Mouse (Mus musculus) stomach, postnatal 0 days (tissue): ENCODE data around the gene Tph1. TPM values are rescaled to one million over a fixed set of nuclear protein-coding genes. Genes with fewer than 3 reads are reported as not detected.

Experiments used
- ATAC-seq: fragments of 200-750 bp; cut with Nextera tagmentation; 2 replicates; pipeline ENCODE4 v1.8.0; 2017; ENCODE audit not compliant: low FRiP score, low TSS enrichment
- DNase-seq: peaks from one replicate; pipeline ENCODE4 v3.0.0-alpha.2; 2016; ENCODE audit warnings: low spot score
- H3K27ac ChIP-seq: fragments of 300-500 bp; sonication (generic); replicated peaks from 2 replicates; pipeline ENCODE4 v1.5.1; 2014; ENCODE audit warnings: mild to moderate bottlenecking, control low read depth
- H3K27me3 ChIP-seq: fragments of 300-500 bp; sonication (generic); 2 replicates; pipeline ENCODE4 v1.6.1; 2014; ENCODE audit warnings: low read length; ENCODE audit not compliant: control insufficient read depth, insufficient read depth
- H3K36me3 ChIP-seq: fragments of 300-500 bp; sonication (generic); 2 replicates; pipeline ENCODE4 v1.6.1; 2014; ENCODE audit warnings: low read length, mixed read lengths; ENCODE audit not compliant: control insufficient read depth, insufficient read depth
- H3K4me1 ChIP-seq: fragments of 300-500 bp; sonication (generic); replicated peaks from 2 replicates; pipeline ENCODE4 v1.6.1; 2014; ENCODE audit warnings: antibody characterized with exemption; ENCODE audit not compliant: control insufficient read depth, insufficient read depth
- H3K4me2 ChIP-seq: fragments of 300-500 bp; sonication (generic); replicated peaks from 2 replicates; pipeline ENCODE4 v1.6.1; 2014; ENCODE audit warnings: low read depth, mild to moderate bottlenecking, control low read depth, moderate library complexity
- H3K4me3 ChIP-seq: fragments of 300-500 bp; sonication (generic); 2 replicates; pipeline ENCODE4 v1.5.1; 2014; ENCODE audit warnings: low read depth, low read length, control low read depth
- H3K9ac ChIP-seq: fragments of 300-500 bp; sonication (generic); 2 replicates; pipeline ENCODE4 v1.6.1; 2014; ENCODE audit warnings: mild to moderate bottlenecking, low read length, control low read depth, mixed read lengths
- H3K9me3 ChIP-seq: fragments of 300-500 bp; sonication (generic); 2 replicates; pipeline ENCODE4 v1.6.1; 2016; ENCODE audit warnings: low read length; ENCODE audit not compliant: control insufficient read depth
- CTCF ChIP-seq: IDR thresholded peaks from 2 replicates; pipeline ENCODE4 v1.5.1; 2016; ENCODE audit warnings: antibody characterized with exemption, low read depth, mild to moderate bottlenecking, moderate library complexity
- EP300 ChIP-seq: optimal IDR thresholded peaks from 2 replicates; pipeline ENCODE3; 2016; ENCODE audit warnings: antibody characterized with exemption
- WGBS: fragments of 180-500 bp; shearing (Covaris S2); extraction: QIAGEN DNeasy Blood & Tissue Kit; methylation state at CpG from one replicate; pipeline ENCODE4 v1.1.7; 2014; 5-methylcytosine and 5-hydroxymethylcytosine counted together
- polyA plus RNA-seq: library from polyadenylated mRNA; unstranded; fragments of >200 nt; fragmentation: Nextera tagmentation; extraction: Ambion mirVana; gene quantifications from 2 replicates; pipeline ENCODE4 v1.2.1, GENCODE M21; 2015

Tph1 gene
- polyA plus RNA-seq, 1 experiment from 2014 or later: 0.79 TPM

DNA sequence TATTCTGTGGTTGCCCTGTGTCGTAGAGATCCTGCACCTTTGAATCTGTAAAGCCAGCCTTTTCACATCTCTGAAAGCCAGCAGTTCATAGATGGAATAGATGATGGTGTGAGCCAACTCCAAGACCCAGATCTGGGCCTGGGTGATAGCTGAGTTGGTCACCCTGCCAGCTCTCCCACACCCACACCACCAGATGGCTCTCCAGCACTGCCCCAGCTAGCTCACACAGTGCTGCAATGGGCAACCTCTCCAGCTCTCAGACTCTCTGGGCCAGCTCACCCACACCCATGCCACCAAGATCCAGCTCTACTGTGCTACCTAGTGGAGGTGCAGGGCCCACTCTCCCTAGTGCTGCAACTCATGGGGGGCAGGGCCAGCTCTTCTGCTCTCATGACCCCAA is 29.2 kb downstream of the Tph1 start:
- 74% methylated on average over 1 of the region's 1 CpGs for WGBS
- ATAC-seq (no peak), DNase-seq (no peak)
- TF ChIP-seq CTCF (peak; percentile 42), EP300 (no peak)
- Histone ChIP-seq H3K27me3 (no peaks in the 10 kb centered on the region), H3K4me1 (no peaks in the 10 kb centered on the region), H3K9me3 (no peaks in the 10 kb centered on the region), H3K9ac (no peak overlapping the region), H3K27ac (no peak overlapping the region), H3K36me3 (no peaks in the 10 kb centered on the region), H3K4me3 (no peak overlapping the region), H3K4me2 (no peak overlapping the region)

GRCm38 (mm10) chr7:46640062-46640461 is 32.3 kb downstream of the Tph1 start:
- TF ChIP-seq EP300 (no peak), CTCF (no peak)
- peak overlapping the region; percentile 72 for H3K4me3 ChIP-seq
- peak overlapping the region; percentile 100 for H3K4me2 ChIP-seq
- 14% methylated on average over 17 of the region's 17 CpGs for WGBS
- H3K27ac ChIP-seq: no peak overlapping the region
- no peaks in the 10 kb centered on the region for H3K27me3 ChIP-seq
- no peaks in the 10 kb centered on the region for H3K36me3 ChIP-seq
- H3K4me1 ChIP-seq: no peaks in the 10 kb centered on the region
- H3K9ac ChIP-seq: peak overlapping the region; percentile 77
- no peaks in the 10 kb centered on the region for H3K9me3 ChIP-seq
- ATAC-seq (no peak), DNase-seq (no peak)

- DNase-seq: peak; percentile 91
- Histone ChIP-seq H3K36me3 (no peaks in the 10 kb centered on the region), H3K9me3 (no peaks in the 10 kb centered on the region), H3K4me2 (peak within 1 kb of the TSS; percentile 100), H3K4me1 (no peaks in the 10 kb centered on the region), H3K27ac (no peak within 1 kb of the TSS; the same call in 1 of the 2 replicates), H3K9ac (peak within 1 kb of the TSS; percentile 77), H3K4me3 (peak within 1 kb of the TSS; percentile 72), H3K27me3 (no peaks in the 10 kb centered on the region)
- no peak for TF ChIP-seq EP300
- no peak for TF ChIP-seq CTCF
- ATAC-seq: peak; percentile 96
- WGBS: under 1% methylated on average over 30 of the region's 30 CpGs
These were observed 32.7 kb downstream of the Tph1 start, which contains the start of gene Sergef for GRCm38 (mm10) chr7:46639692-46640031. Gene Sergef, minus strand, starts transcription at chr7:46639807.

GRCm38 (mm10) chr7:46638889-46639691 is 33.2 kb downstream of the Tph1 start:
- no peak overlapping the region; the same call in 1 of the 2 replicates for H3K27ac ChIP-seq
- ATAC-seq: peak; percentile 38; the same call in 1 of the 2 replicates
- no peak for TF ChIP-seq EP300
- TF ChIP-seq CTCF: no peak

DNA sequence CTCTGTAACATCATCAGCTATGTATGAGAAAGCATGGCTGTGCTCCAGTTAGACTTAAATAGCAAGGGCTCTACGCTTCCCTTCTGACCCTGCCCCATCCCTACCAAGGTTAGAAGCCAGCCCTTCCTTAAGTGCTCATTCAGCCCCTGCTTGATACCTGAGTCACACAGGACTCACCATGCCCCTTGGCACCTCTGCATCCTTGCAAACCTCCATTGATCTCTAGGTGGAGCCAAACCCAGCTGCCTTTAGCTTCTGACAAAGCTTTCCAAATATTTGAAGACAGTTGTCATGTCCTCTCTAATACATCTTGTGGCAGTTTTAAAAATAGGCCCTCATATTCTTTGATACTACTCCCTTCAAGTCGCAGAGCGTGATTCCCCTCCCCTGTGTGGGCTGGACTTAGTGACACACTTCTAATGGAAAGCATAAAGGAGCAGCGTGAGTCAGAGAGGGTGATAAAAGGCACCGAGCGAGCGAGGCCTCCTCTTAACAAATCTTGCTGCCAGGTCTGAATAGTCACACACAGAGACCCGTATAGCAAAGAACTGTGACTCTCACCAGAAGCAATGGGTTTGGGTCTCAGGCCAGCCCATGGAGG is 43.9 kb downstream of the Tph1 start:
- ATAC-seq (peak; percentile 54; the same call in 1 of the 2 replicates), DNase-seq (no peak)
- TF ChIP-seq EP300 (no peak), CTCF (peak; percentile 28; the same call in 1 of the 2 replicates)
- Histone ChIP-seq H3K4me1 (no peaks in the 10 kb centered on the region), H3K9me3 (no peaks in the 10 kb centered on the region), H3K9ac (no peak overlapping the region), H3K27ac (no peak overlapping the region), H3K36me3 (0 out of 2 replicates have a peak, but pooled peaks cover 5% of the 10 kb centered on the region), H3K4me3 (no peak overlapping the region), H3K27me3 (no peaks in the 10 kb centered on the region), H3K4me2 (no peak overlapping the region)
- 56% methylated on average over 8 of the region's 8 CpGs for WGBS

More at GRCm38 (mm10) chr7:46638889-46639691, 33.2 kb downstream of the Tph1 start:
- Histone ChIP-seq H3K36me3 (no peaks in the 10 kb centered on the region), H3K27me3 (no peaks in the 10 kb centered on the region), H3K9ac (peak overlapping the region; percentile 77), H3K4me3 (peak overlapping the region; percentile 72), H3K4me1 (no peaks in the 10 kb centered on the region), H3K9me3 (no peaks in the 10 kb centered on the region), H3K4me2 (peak overlapping the region; percentile 100)
- DNase-seq: no peak
- 8% methylated on average over 32 of the region's 32 CpGs for WGBS

DNA sequence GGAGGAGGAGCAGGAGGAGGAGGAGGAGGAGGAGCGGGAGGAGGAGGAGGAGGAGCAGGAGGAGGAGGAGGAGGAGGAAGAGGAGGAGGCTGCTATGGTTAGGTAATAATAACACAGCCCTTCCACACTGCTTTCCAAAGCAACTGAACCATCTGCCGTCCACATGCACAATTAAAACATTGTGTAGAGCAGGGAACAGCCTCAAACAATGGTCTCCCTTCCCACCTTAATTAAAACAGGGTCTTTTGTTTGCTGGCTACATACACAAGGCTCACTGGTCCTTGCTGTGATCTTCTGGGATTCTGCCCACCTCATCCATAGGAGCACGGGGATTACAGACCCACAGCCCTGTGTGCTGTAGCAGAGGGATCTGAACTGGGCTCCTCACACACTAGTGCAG is 48.4 kb downstream of the Tph1 start:
- no peak for ATAC-seq
- Histone ChIP-seq H3K4me1 (no peaks in the 10 kb centered on the region), H3K27ac (no peak overlapping the region), H3K4me3 (no peak overlapping the region), H3K36me3 (0 out of 2 replicates have a peak, but pooled peaks cover 2% of the 10 kb centered on the region), H3K4me2 (no peak overlapping the region), H3K27me3 (no peaks in the 10 kb centered on the region), H3K9ac (no peak overlapping the region), H3K9me3 (no peaks in the 10 kb centered on the region)
- no peak for DNase-seq
- no peak for TF ChIP-seq CTCF
- TF ChIP-seq EP300: no peak
- WGBS: 74% methylated on average over 2 of the region's 3 CpGs
